Mouse (Mus musculus): ENCODE results near the gene Pgbd1.

Gene Pgbd1

GRCm38 (mm10) chr13:21415750-21416149 lies 25.1 kb downstream of the Pgbd1 start:
- DNase-seq (ENCODE audit: low spot score in 2 of 2), result no peak

- DNase-seq (ENCODE audit: low spot score in 2 of 2), result no peak
Observed at GRCm38 (mm10) chr13:21415266-21415665, 25.6 kb downstream of the Pgbd1 start.

- peak; percentile 18 to 24 for DNase-seq (ENCODE audit: low spot score in 2 of 2)
Observed at GRCm38 (mm10) chr13:21414231-21415212, 26.3 kb downstream of the Pgbd1 start.

- DNase-seq (ENCODE audit: low spot score in 2 of 2), result no peak
Observed at GRCm38 (mm10) chr13:21408805-21409459, 31.9 kb downstream of the Pgbd1 start.

- DNase-seq (ENCODE audit: low spot score in 2 of 2), result peak; percentile 62 to 80
Observed at GRCm38 (mm10) chr13:21407969-21408804, 32.7 kb downstream of the Pgbd1 start.

- no peak for DNase-seq (ENCODE audit: low spot score in 2 of 2)
Observed at GRCm38 (mm10) chr13:21407341-21407740, 33.5 kb downstream of the Pgbd1 start.

GRCm38 (mm10) chr13:21402848-21403247 lies 38.0 kb downstream of the Pgbd1 start:
- no peak for DNase-seq (ENCODE audit: low spot score in 2 of 2)

- DNase-seq (ENCODE audit: low spot score in 2 of 2), result peak; percentile 70 to 75
Observed at GRCm38 (mm10) chr13:21402287-21402846, 38.5 kb downstream of the Pgbd1 start, which contains the start of gene Zkscan3. Zkscan3 (minus strand) TSS chr13:21402755.

GRCm38 (mm10) chr13:21401636-21402286 lies 39.1 kb downstream of the Pgbd1 start:
- no peak for DNase-seq (ENCODE audit: low spot score in 2 of 2)

GRCm38 (mm10) chr13:21401166-21401565 lies 39.7 kb downstream of the Pgbd1 start:
- DNase-seq (ENCODE audit: low spot score in 2 of 2), result no peak

GRCm38 (mm10) chr13:21397486-21397885 lies 43.4 kb downstream of the Pgbd1 start:
- no peak for DNase-seq (ENCODE audit: low spot score in 2 of 2)

- DNase-seq (ENCODE audit: low spot score in 2 of 2), result peak in 1 of 2 experiments; percentile 25
Observed at GRCm38 (mm10) chr13:21396048-21396447, 44.8 kb downstream of the Pgbd1 start.

- DNase-seq (ENCODE audit: low spot score in 2 of 2), result no peak
Observed at GRCm38 (mm10) chr13:21395623-21396022, 45.2 kb downstream of the Pgbd1 start.

GRCm38 (mm10) chr13:21395211-21395610 lies 45.6 kb downstream of the Pgbd1 start:
- DNase-seq (ENCODE audit: low spot score in 2 of 2), result no peak

GRCm38 (mm10) chr13:21377773-21378172 lies 63.1 kb downstream of the Pgbd1 start:
- DNase-seq (ENCODE audit: low spot score in 2 of 2), result no peak

GRCm38 (mm10) chr13:21372700-21373099 lies 68.2 kb downstream of the Pgbd1 start:
- no peak for DNase-seq (ENCODE audit: low spot score in 2 of 2)
